Mouse (Mus musculus) CH12.LX (cell line): ENCODE results near the gene Ano10. TPM values are rescaled to one million over a fixed set of nuclear protein-coding genes. Genes with fewer than 3 reads are reported as not detected.

Experiments used
- DNase-seq: peaks from one replicate; pipeline ENCODE4 v3.0.0-alpha.2; 2013; ENCODE audit errors: extremely low read depth
- H3K27ac ChIP-seq: 2 replicates; pipeline ENCODE4 v1.5.1; 2012; ENCODE audit warnings: low read depth, mild to moderate bottlenecking, control low read depth, moderate library complexity; ENCODE audit not compliant: insufficient read depth
- H3K27me3 ChIP-seq: replicated peaks from 2 replicates; pipeline ENCODE3; 2012; ENCODE audit warnings: inconsistent platforms
- H3K36me3 ChIP-seq, 2 experiments: replicated peaks in 1 of 2; 2 replicates each; pipeline versions ENCODE3 to v1.6.1; 2012; ENCODE audit warnings: inconsistent platforms in 1 of 2, low read length in 1 of 2, mild to moderate bottlenecking in 1 of 2, mixed read lengths in 1 of 2, moderate library complexity in 1 of 2; ENCODE audit not compliant: control insufficient read depth in 1 of 2, insufficient read depth in 1 of 2
- H3K4me1 ChIP-seq, 2 experiments: 2 replicates each; pipeline ENCODE4 v1.6.1; 2012; ENCODE audit warnings: inconsistent platforms in 1 of 2, moderate library complexity in 1 of 2; ENCODE audit not compliant: insufficient read depth in 2 of 2, control insufficient read depth in 1 of 2
- H3K4me2 ChIP-seq: 2 replicates; pipeline ENCODE4 v1.6.1; 2012; ENCODE audit warnings: low read depth, mild to moderate bottlenecking, control low read depth; ENCODE audit not compliant: poor library complexity, insufficient read depth, severe bottlenecking
- H3K4me3 ChIP-seq, 3 experiments: fragments of 150-350 bp in 1 of 3; sonication (generic) in 1 of 3; replicated peaks in 1 of 3; 2 replicates each; pipeline versions ENCODE3 to v1.5.1; 2011 to 2012; ENCODE audit warnings: low read depth in 2 of 3, low read length in 2 of 3, mild to moderate bottlenecking in 2 of 3, moderate library complexity in 2 of 3, control low read depth in 1 of 3, improper control_type of control experiment in 1 of 3, inconsistent platforms in 1 of 3, mixed read lengths in 1 of 3; ENCODE audit not compliant: poor library complexity in 1 of 3
- H3K79me2 ChIP-seq: replicated peaks from 2 replicates; pipeline ENCODE4 v1.6.1; 2012; ENCODE audit warnings: mild to moderate bottlenecking, moderate library complexity; ENCODE audit not compliant: control insufficient read depth, poor library complexity, insufficient read depth, severe bottlenecking; ENCODE audit errors: extremely low read depth
- H3K9ac ChIP-seq: 2 replicates; pipeline ENCODE4 v1.6.1; 2012; ENCODE audit warnings: low read depth, mild to moderate bottlenecking, control low read depth, moderate library complexity; ENCODE audit not compliant: insufficient read depth
- H3K9me3 ChIP-seq: replicated peaks from 2 replicates; pipeline ENCODE3; 2012; ENCODE audit warnings: low read length, inconsistent platforms, mixed read lengths
- CHD2 ChIP-seq: IDR thresholded peaks from 2 replicates; pipeline ENCODE4 v1.6.1; 2011; ENCODE audit warnings: low read length, improper control_type of control experiment
- JUND ChIP-seq: conservative IDR thresholded peaks from 2 replicates; pipeline ENCODE4 v1.6.1; 2011; ENCODE audit warnings: low read depth, low read length, improper control_type of control experiment
- KAT2A ChIP-seq: IDR thresholded peaks from 2 replicates; pipeline ENCODE4 v1.6.1; 2012; ENCODE audit warnings: low read length, improper control_type of control experiment, inconsistent platforms; ENCODE audit not compliant: insufficient replicate concordance
- MAFK ChIP-seq: IDR thresholded peaks from 2 replicates; pipeline ENCODE4 v1.6.1; 2011; ENCODE audit warnings: low read length, improper control_type of control experiment; ENCODE audit not compliant: insufficient replicate concordance
- MAX ChIP-seq: IDR thresholded peaks from 2 replicates; pipeline ENCODE4 v1.6.1; 2011; ENCODE audit warnings: low read length, improper control_type of control experiment
- MEF2A ChIP-seq: IDR thresholded peaks from 2 replicates; pipeline ENCODE4 v1.6.1; 2014; ENCODE audit warnings: low read depth, mild to moderate bottlenecking, inconsistent platforms, low read length, improper control_type of control experiment, borderline replicate concordance
- NELFE ChIP-seq: IDR thresholded peaks from 2 replicates; pipeline ENCODE4 v1.6.1; 2011; ENCODE audit warnings: low read depth, low read length, improper control_type of control experiment
- NRF1 ChIP-seq: IDR thresholded peaks from 2 replicates; pipeline ENCODE4 v1.6.1; 2014; ENCODE audit warnings: low read depth, mild to moderate bottlenecking, inconsistent platforms, low read length, improper control_type of control experiment, moderate library complexity
- RAD21 ChIP-seq: IDR thresholded peaks from 2 replicates; pipeline ENCODE4 v1.6.1; 2011; ENCODE audit warnings: low read depth, mild to moderate bottlenecking, low read length, improper control_type of control experiment, moderate library complexity
- SIN3A ChIP-seq: IDR thresholded peaks from 2 replicates; pipeline ENCODE4 v1.6.1; 2012; ENCODE audit warnings: low read length, improper control_type of control experiment, inconsistent platforms
- TBP ChIP-seq: conservative IDR thresholded peaks from 2 replicates; pipeline ENCODE4 v1.6.1; 2011; ENCODE audit warnings: low read depth, low read length, improper control_type of control experiment
- TCF12 ChIP-seq: IDR thresholded peaks from 2 replicates; pipeline ENCODE4 v1.6.1; 2014; ENCODE audit warnings: low read depth, mild to moderate bottlenecking, inconsistent platforms, low read length, improper control_type of control experiment
- USF2 ChIP-seq: conservative IDR thresholded peaks from 2 replicates; pipeline ENCODE4 v1.6.1; 2011; ENCODE audit warnings: low read depth, low read length, improper control_type of control experiment
- ZMIZ1 ChIP-seq: IDR thresholded peaks from 2 replicates; pipeline ENCODE4 v1.6.1; 2012; ENCODE audit warnings: low read depth, mild to moderate bottlenecking, inconsistent platforms, low read length, improper control_type of control experiment
- dilution Hi-C: fragments of 300-500 bp; cut with MboI; formaldehyde crosslinking; loops from 2 replicates; pipeline ENCODE4 v1.14.3; 2020; ENCODE audit warnings: low sequenced_read_pairs; ENCODE audit not compliant: extremely low pct_unique_long_range_greater_than_20kb, extremely low pct_ligation_motif_present
- in situ Hi-C: fragments of 300-500 bp; cut with MboI; formaldehyde crosslinking; loops from 3 replicates; pipeline ENCODE4 v1.14.3; 2019; ENCODE audit warnings: low sequenced_read_pairs, low pct_ligation_motif_present, low pct_unique_long_range_greater_than_20kb, mixed read lengths
- polyA plus RNA-seq: library from polyadenylated mRNA; unstranded; fragments of >175 nt; gene quantifications from 2 replicates; pipeline ENCODE4 v1.2.1, GENCODE M21; 2012; ENCODE audit warnings: low read depth; ENCODE audit not compliant: insufficient read length
- total RNA-seq, 2 experiments: library from RNA; depleted of rRNA; stranded (reverse); fragments of 300-350 nt in 1 of 2; fragments of >200 nt in 1 of 2; gene quantifications; 2 replicates each; pipeline ENCODE4 v1.2.3; 2012 to 2014

Ano10 gene
- total and polyA plus RNA-seq, 3 experiments, result 9.5 to 23.9 (median 12.2) TPM

- in situ Hi-C loops, result loop anchor here (5.0 to 10.0 kb wide), 2 partner anchors 62 to 164 kb away; no protein-coding TSS in a partner anchor
- no peak overlapping the region for H3K27ac ChIP-seq
Observed at GRCm38 (mm10) chr9:122186643-122187226, 107.5 kb downstream of the Ano10 start.

GRCm38 (mm10) chr9:122185953-122186352 is 108.3 kb downstream of the Ano10 start:
- no peak for DNase-seq
- Histone ChIP-seq H3K36me3 (peaks cover 0 to 2% of the 10 kb centered on the region in 2 experiments), H3K79me2 (no peaks in the 10 kb centered on the region), H3K4me2 (no peak overlapping the region), H3K9ac (no peak overlapping the region), H3K27me3 (no peaks in the 10 kb centered on the region), H3K4me3 (no peak overlapping the region)
- dilution Hi-C loops, result no loop called here
- TF ChIP-seq TBP, result no peak
- TF ChIP-seq, all 38 proteins: peak for 0
- peaks cover 12 to 36% of the 10 kb centered on the region in 2 experiments for H3K4me1 ChIP-seq
- in situ Hi-C loops, result loop anchor here (5.0 to 10.0 kb wide), 2 partner anchors 61 to 164 kb away; no protein-coding TSS in a partner anchor
- no peak overlapping the region for H3K27ac ChIP-seq
- no peaks in the 10 kb centered on the region for H3K9me3 ChIP-seq

More at GRCm38 (mm10) chr9:122186643-122187226, 107.5 kb downstream of the Ano10 start:
- DNase-seq, result no peak
- H3K36me3 ChIP-seq, result peaks cover 0 to 2% of the 10 kb centered on the region in 2 experiments
- dilution Hi-C loops, result no loop called here
- no peak overlapping the region for H3K4me2 ChIP-seq
- TF ChIP-seq CHD2 (no peak), SIN3A (no peak), MAX (no peak), NRF1 (no peak), TCF12 (no peak), JUND (no peak), NELFE (no peak), MAFK (no peak), RAD21 (no peak), MEF2A (no peak), KAT2A (no peak), ZMIZ1 (no peak), USF2 (no peak)
- H3K4me1 ChIP-seq, result peaks cover 12 to 36% of the 10 kb centered on the region in 2 experiments
- H3K4me3 ChIP-seq, result no peak overlapping the region
- H3K27me3 ChIP-seq, result no peaks in the 10 kb centered on the region
- H3K79me2 ChIP-seq, result no peaks in the 10 kb centered on the region
- no peak overlapping the region for H3K9ac ChIP-seq
- H3K9me3 ChIP-seq, result no peaks in the 10 kb centered on the region
